Mouse (Mus musculus) liver, postnatal 0 days (tissue): Measurements from ENCODE around the gene Xlr3a. TPM values are rescaled to one million over a fixed set of nuclear protein-coding genes. Genes with fewer than 3 reads are reported as not detected.

Experiments used
- ATAC-seq: fragments of 200-750 bp; cut with Nextera tagmentation; 2 replicates; pipeline ENCODE4 v1.8.0; 2017; ENCODE audit warnings: mild to moderate bottlenecking, moderate library complexity
- DNase-seq: peaks from one replicate; pipeline ENCODE4 v3.0.0-alpha.2; 2016
- H3K27ac ChIP-seq: fragments of 300-500 bp; sonication (generic); 2 replicates; pipeline ENCODE4 v1.5.1; 2014; ENCODE audit warnings: antibody characterized with exemption, moderate library complexity, mild to moderate bottlenecking, low read depth
- H3K27me3 ChIP-seq: fragments of 300-500 bp; sonication (generic); 2 replicates; pipeline ENCODE4 v1.6.1; 2014; ENCODE audit warnings: low read length, control low read depth, mixed read lengths; ENCODE audit not compliant: insufficient read depth
- H3K36me3 ChIP-seq: fragments of 300-500 bp; sonication (generic); replicated peaks from 2 replicates; pipeline ENCODE4 v1.6.1; 2014; ENCODE audit warnings: mild to moderate bottlenecking, control low read depth, low read length, moderate library complexity, mixed read lengths; ENCODE audit not compliant: insufficient read depth
- H3K4me1 ChIP-seq: fragments of 300-500 bp; sonication (generic); 2 replicates; pipeline ENCODE4 v1.6.1; 2014; ENCODE audit warnings: antibody characterized with exemption, mild to moderate bottlenecking, control low read depth; ENCODE audit not compliant: insufficient read depth
- H3K4me2 ChIP-seq: fragments of 300-500 bp; sonication (generic); 2 replicates; pipeline ENCODE4 v1.6.1; 2014; ENCODE audit warnings: low read depth, mild to moderate bottlenecking, low read length, moderate library complexity, mixed read lengths
- H3K4me3 ChIP-seq: fragments of 300-500 bp; sonication (generic); 2 replicates; pipeline ENCODE4 v1.5.1; 2014; ENCODE audit warnings: low read depth, low read length
- H3K9ac ChIP-seq: fragments of 300-500 bp; sonication (generic); replicated peaks from 2 replicates; pipeline ENCODE4 v1.6.1; 2014; ENCODE audit warnings: mild to moderate bottlenecking, moderate library complexity
- H3K9me3 ChIP-seq: fragments of 300-500 bp; sonication (generic); 2 replicates; pipeline ENCODE4 v1.6.1; 2016; ENCODE audit warnings: mild to moderate bottlenecking, control low read depth, low read length, mixed read lengths
- CTCF ChIP-seq: sonication (generic); IDR thresholded peaks from 2 replicates; pipeline ENCODE4 v1.5.1; 2016; ENCODE audit warnings: antibody characterized with exemption, low read depth
- EP300 ChIP-seq: IDR thresholded peaks from 2 replicates; pipeline ENCODE4 v1.6.1; 2016; ENCODE audit warnings: antibody characterized with exemption, low read depth, mild to moderate bottlenecking
- WGBS: fragments of 180-500 bp; shearing (Covaris S2); extraction: QIAGEN DNeasy Blood & Tissue Kit; methylation state at CpG from one replicate; pipeline ENCODE4 v1.1.7; 2014; ENCODE audit not compliant: insufficient replicate concordance; 5-methylcytosine and 5-hydroxymethylcytosine counted together
- polyA plus RNA-seq: library from polyadenylated mRNA; unstranded; fragments of >200 nt; fragmentation: Nextera tagmentation; extraction: Ambion mirVana; gene quantifications from 2 replicates; pipeline ENCODE4 v1.2.1, GENCODE M21; 2015

Xlr3a gene
- polyA plus RNA-seq, 1 experiment from 2014 or later, result 0.74 TPM

- WGBS, result 69% methylated on average over 8 of the region's 8 CpGs
- Histone ChIP-seq H3K36me3 (no peaks in the 10 kb centered on the region), H3K9ac (no peak overlapping the region), H3K4me3 (no peak overlapping the region), H3K9me3 (no peaks in the 10 kb centered on the region), H3K27me3 (0 out of 2 replicates have a peak, but pooled peaks cover 4% of the 10 kb centered on the region), H3K27ac (no peak overlapping the region), H3K4me2 (no peak overlapping the region), H3K4me1 (no peaks in the 10 kb centered on the region)
- no peak for ATAC-seq
- DNase-seq, result no peak
- no peak for TF ChIP-seq CTCF
These were observed 58.1 kb downstream of the Xlr3a start for GRCm38 (mm10) chrX:73038831-73039230.

DNA sequence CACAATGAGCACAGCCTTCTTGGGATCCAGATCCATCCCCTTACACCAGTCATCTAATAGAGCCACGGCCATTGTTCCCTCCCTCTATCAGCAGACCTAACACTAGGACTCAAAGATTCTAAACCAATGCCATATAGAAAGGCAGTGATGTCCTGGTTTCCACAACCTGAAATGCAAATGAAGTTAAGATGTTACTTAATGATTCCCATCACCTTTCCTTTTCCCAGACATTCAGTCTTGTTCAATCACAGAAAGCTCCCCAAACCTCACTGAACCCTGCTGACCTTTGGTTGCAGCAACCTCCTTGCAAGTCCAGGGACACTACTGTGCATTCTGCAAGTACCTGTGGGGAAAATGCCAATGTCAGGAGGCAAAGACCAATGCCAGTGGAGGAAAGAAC is 59.9 kb downstream of the Xlr3a start, which contains the start of gene Pnma5:
Gene Pnma5 (minus strand): TSS at position 101 of the 400 bp plus-strand sequence.
- Histone ChIP-seq H3K27me3 (0 out of 2 replicates have a peak, but pooled peaks cover 4% of the 10 kb centered on the region), H3K36me3 (no peaks in the 10 kb centered on the region), H3K4me3 (no peak within 1 kb of the TSS), H3K4me2 (no peak within 1 kb of the TSS), H3K9me3 (no peaks in the 10 kb centered on the region), H3K4me1 (no peaks in the 10 kb centered on the region), H3K9ac (no peak within 1 kb of the TSS), H3K27ac (no peak within 1 kb of the TSS)
- no peak for TF ChIP-seq CTCF
- TF ChIP-seq EP300, result no peak
- ATAC-seq, result no peak
- WGBS, result 68% methylated on average over 1 of the region's 1 CpGs
- DNase-seq, result no peak

Other genes with a start within 250 kb of the Xlr3a start
- 25.9 and 26.1 TPM in 2 replicates for gene Cetn2, start 178.7 kb downstream of the Xlr3a start, polyA plus RNA-seq
- 10.8 and 11.5 TPM in 2 replicates for gene Nsdhl, start 178.5 kb downstream of the Xlr3a start, polyA plus RNA-seq
- 0.33 and 0.34 TPM in 2 replicates for gene Zfp185, start 109.8 kb downstream of the Xlr3a start, polyA plus RNA-seq
- gene Pnma5, start 60.0 kb downstream of the Xlr3a start, polyA plus RNA-seq, result not detected in 2 replicates
- gene Pnma3, start 32.3 kb downstream of the Xlr3a start, polyA plus RNA-seq, result not detected in 2 replicates
- 0.55 and 2.1 TPM in 2 replicates for gene Xlr4a, start 14.6 kb downstream of the Xlr3a start, polyA plus RNA-seq
- 0.09 and 0.21 TPM in 2 replicates for gene Gm14685, start 20.0 kb upstream of the Xlr3a start, polyA plus RNA-seq
- gene Xlr5b, start 51.7 kb upstream of the Xlr3a start, polyA plus RNA-seq, result not detected in 2 replicates
- gene DXBay18, start 52.4 kb upstream of the Xlr3a start, polyA plus RNA-seq, result 0.07 TPM in 1 of 2 replicates, not detected in the other
- gene Spin2d, start 79.9 kb upstream of the Xlr3a start, polyA plus RNA-seq, result not detected in 2 replicates
- gene Xlr3b, start 95.1 kb upstream of the Xlr3a start, polyA plus RNA-seq, result 0.80 and 2.0 TPM in 2 replicates
- 0.85 and 1.1 TPM in 2 replicates for gene Xlr4b, start 117.2 kb upstream of the Xlr3a start, polyA plus RNA-seq
- 5.6 and 5.7 TPM in 2 replicates for gene F8a, start 131.2 kb upstream of the Xlr3a start, polyA plus RNA-seq
- 0.25 and 0.29 TPM in 2 replicates for gene Xlr4c, start 146.0 kb upstream of the Xlr3a start, polyA plus RNA-seq
- not detected in 2 replicates for gene Xlr3c, start 168.3 kb upstream of the Xlr3a start, polyA plus RNA-seq
- gene Xlr5a, start 195.9 kb upstream of the Xlr3a start, polyA plus RNA-seq, result not detected in 2 replicates
- gene Xlr5c, start 195.9 kb upstream of the Xlr3a start, polyA plus RNA-seq, result not detected in 2 replicates
- gene Gm45015, start 239.7 kb upstream of the Xlr3a start, polyA plus RNA-seq, result not detected in 2 replicates
- gene Zfp275, start 245.5 kb upstream of the Xlr3a start, polyA plus RNA-seq, result 1.7 and 1.8 TPM in 2 replicates